Mouse (Mus musculus): ENCODE results near the gene Arfip2.

Gene Arfip2

GRCm38 (mm10) chr7:105640233-105640893 is at the start of gene Arfip2, which contains the start of gene Gm45799:
Gene Arfip2 (minus strand): TSS chr7:105640416.
Gene Gm45799 (plus strand): TSS chr7:105640552.
- Histone ChIP-seq H3K4me1 (replicated peaks; ENCODE audit: low read depth, low read length) (peaks cover 34% of the 10 kb centered on the region), H3K27me3 (ENCODE audit: insufficient read depth, low read length) (no peaks in the 10 kb centered on the region; the same call in 1 of the 2 replicates), H3K36me3 (ENCODE audit: insufficient read depth, low read length) (peaks cover 71% of the 10 kb centered on the region), H3K4me3 (replicated peaks; ENCODE audit: low read length) (peak within 1 kb of the TSS; percentile 94), H3K9me3 (ENCODE audit: low read length) (no peaks in the 10 kb centered on the region)
- no peak for TF ChIP-seq CTCF (conservative IDR thresholded peaks at IDR 0.05; ENCODE audit: low read length)
- TF ChIP-seq POU5F1 (IDR thresholded peaks at IDR 0.05; ENCODE audit: borderline replicate concordance, low read length) = no peak
- no peak for TF ChIP-seq NANOG (IDR thresholded peaks at IDR 0.05; ENCODE audit: borderline replicate concordance, low read length)

GRCm38 (mm10) chr7:105685541-105686197 is 45.5 kb upstream of the Arfip2 start:
- H3K27me3 ChIP-seq (ENCODE audit: insufficient read depth, low read length) = peaks cover 18% of the 10 kb centered on the region
- TF ChIP-seq NANOG (IDR thresholded peaks at IDR 0.05; ENCODE audit: borderline replicate concordance, low read length) = no peak
- no peak for TF ChIP-seq POU5F1 (IDR thresholded peaks at IDR 0.05; ENCODE audit: borderline replicate concordance, low read length)
- TF ChIP-seq CTCF (conservative IDR thresholded peaks at IDR 0.05; ENCODE audit: low read length) = no peak

GRCm38 (mm10) chr7:105650639-105651435 is 10.6 kb upstream of the Arfip2 start, which contains the start of gene Dnhd1:
Gene Dnhd1 (plus strand): TSS chr7:105650827.
- Histone ChIP-seq H3K27me3 (ENCODE audit: insufficient read depth, low read length) (no peaks in the 10 kb centered on the region; the same call in 1 of the 2 replicates), H3K9me3 (ENCODE audit: low read length) (no peaks in the 10 kb centered on the region), H3K36me3 (ENCODE audit: insufficient read depth, low read length) (no peaks in the 10 kb centered on the region), H3K4me1 (replicated peaks; ENCODE audit: low read depth, low read length) (peaks cover 20% of the 10 kb centered on the region), H3K4me3 (replicated peaks; ENCODE audit: low read length) (peak within 1 kb of the TSS; percentile 72)
- TF ChIP-seq NANOG (IDR thresholded peaks at IDR 0.05; ENCODE audit: borderline replicate concordance, low read length) = no peak
- peak; percentile 29; the same call in 1 of the 2 replicates for TF ChIP-seq CTCF (conservative IDR thresholded peaks at IDR 0.05; ENCODE audit: low read length)

More at GRCm38 (mm10) chr7:105685541-105686197, 45.5 kb upstream of the Arfip2 start:
- Histone ChIP-seq H3K9me3 (ENCODE audit: low read length) (no peaks in the 10 kb centered on the region), H3K36me3 (ENCODE audit: insufficient read depth, low read length) (no peaks in the 10 kb centered on the region), H3K4me3 (replicated peaks; ENCODE audit: low read length) (peak overlapping the region; percentile 43), H3K4me1 (replicated peaks; ENCODE audit: low read depth, low read length) (peaks cover 11% of the 10 kb centered on the region)

- no peaks in the 10 kb centered on the region for H3K27me3 ChIP-seq (ENCODE audit: insufficient read depth, low read length)
- peaks cover 26% of the 10 kb centered on the region for H3K4me1 ChIP-seq (replicated peaks; ENCODE audit: low read depth, low read length)
- TF ChIP-seq POU5F1 (IDR thresholded peaks at IDR 0.05; ENCODE audit: borderline replicate concordance, low read length) = no peak
- TF ChIP-seq CTCF (conservative IDR thresholded peaks at IDR 0.05; ENCODE audit: low read length) = no peak
- no peak overlapping the region for H3K4me3 ChIP-seq (replicated peaks; ENCODE audit: low read length)
- H3K9me3 ChIP-seq (ENCODE audit: low read length) = no peaks in the 10 kb centered on the region
- H3K36me3 ChIP-seq (ENCODE audit: insufficient read depth, low read length) = peaks cover 55% of the 10 kb centered on the region
Observed at GRCm38 (mm10) chr7:105641936-105642335, 1.7 kb upstream of the Arfip2 start.

GRCm38 (mm10) chr7:105640894-105641255 is 659 bp upstream of the Arfip2 start:
- Histone ChIP-seq H3K4me3 (replicated peaks; ENCODE audit: low read length) (peak overlapping the region; percentile 94), H3K27me3 (ENCODE audit: insufficient read depth, low read length) (no peaks in the 10 kb centered on the region), H3K36me3 (ENCODE audit: insufficient read depth, low read length) (peaks cover 65% of the 10 kb centered on the region), H3K4me1 (replicated peaks; ENCODE audit: low read depth, low read length) (peaks cover 30% of the 10 kb centered on the region), H3K9me3 (ENCODE audit: low read length) (no peaks in the 10 kb centered on the region)
- TF ChIP-seq POU5F1 (IDR thresholded peaks at IDR 0.05; ENCODE audit: borderline replicate concordance, low read length) = no peak
- TF ChIP-seq CTCF (conservative IDR thresholded peaks at IDR 0.05; ENCODE audit: low read length) = no peak
- no peak for TF ChIP-seq NANOG (IDR thresholded peaks at IDR 0.05; ENCODE audit: borderline replicate concordance, low read length)

GRCm38 (mm10) chr7:105639756-105640155 is 460 bp downstream of the Arfip2 start, which contains the start of gene Timm10b:
Gene Timm10b (plus strand): TSS chr7:105640056.
- no peaks in the 10 kb centered on the region for H3K9me3 ChIP-seq (ENCODE audit: low read length)
- peak within 1 kb of the TSS; percentile 94 for H3K4me3 ChIP-seq (replicated peaks; ENCODE audit: low read length)
- TF ChIP-seq CTCF (conservative IDR thresholded peaks at IDR 0.05; ENCODE audit: low read length) = no peak
- no peak for TF ChIP-seq NANOG (IDR thresholded peaks at IDR 0.05; ENCODE audit: borderline replicate concordance, low read length)
- no peak for TF ChIP-seq POU5F1 (IDR thresholded peaks at IDR 0.05; ENCODE audit: borderline replicate concordance, low read length)

GRCm38 (mm10) chr7:105639304-105639703 is 912 bp downstream of the Arfip2 start:
- Histone ChIP-seq H3K4me3 (replicated peaks; ENCODE audit: low read length) (peak overlapping the region; percentile 94), H3K36me3 (ENCODE audit: insufficient read depth, low read length) (peaks cover 65% of the 10 kb centered on the region), H3K27me3 (ENCODE audit: insufficient read depth, low read length) (peaks cover 9% of the 10 kb centered on the region), H3K4me1 (replicated peaks; ENCODE audit: low read depth, low read length) (peaks cover 37% of the 10 kb centered on the region), H3K9me3 (ENCODE audit: low read length) (no peaks in the 10 kb centered on the region)
- TF ChIP-seq POU5F1 (IDR thresholded peaks at IDR 0.05; ENCODE audit: borderline replicate concordance, low read length) = no peak
- no peak for TF ChIP-seq CTCF (conservative IDR thresholded peaks at IDR 0.05; ENCODE audit: low read length)

More at GRCm38 (mm10) chr7:105639756-105640155, 460 bp downstream of the Arfip2 start, which contains the start of gene Timm10b:
- Histone ChIP-seq H3K36me3 (ENCODE audit: insufficient read depth, low read length) (peaks cover 67% of the 10 kb centered on the region), H3K27me3 (ENCODE audit: insufficient read depth, low read length) (peaks cover 5% of the 10 kb centered on the region), H3K4me1 (replicated peaks; ENCODE audit: low read depth, low read length) (peaks cover 34% of the 10 kb centered on the region)

- Histone ChIP-seq H3K36me3 (ENCODE audit: insufficient read depth, low read length) (peaks cover 62% of the 10 kb centered on the region), H3K4me3 (replicated peaks; ENCODE audit: low read length) (no peak overlapping the region), H3K27me3 (ENCODE audit: insufficient read depth, low read length) (peaks cover 14% of the 10 kb centered on the region), H3K9me3 (ENCODE audit: low read length) (no peaks in the 10 kb centered on the region), H3K4me1 (replicated peaks; ENCODE audit: low read depth, low read length) (peaks cover 42% of the 10 kb centered on the region)
- TF ChIP-seq POU5F1 (IDR thresholded peaks at IDR 0.05; ENCODE audit: borderline replicate concordance, low read length) = no peak
Observed at GRCm38 (mm10) chr7:105638776-105639175, 1.4 kb downstream of the Arfip2 start.
